Mouse (Mus musculus): ENCODE data around the gene Ptprg.

Ptprg gene

GRCm38 (mm10) chr14:11560641-11561232 is 7.4 kb downstream of the Ptprg start:
- Histone ChIP-seq H3K9me3 (ENCODE audit: low read length) (no peaks in the 10 kb centered on the region), H3K4me1 (replicated peaks; ENCODE audit: low read depth, low read length) (peaks cover 90% of the 10 kb centered on the region), H3K36me3 (ENCODE audit: insufficient read depth, low read length) (0 out of 2 replicates have a peak, but pooled peaks cover 4% of the 10 kb centered on the region), H3K27me3 (ENCODE audit: insufficient read depth, low read length) (peaks cover 12% of the 10 kb centered on the region), H3K4me3 (replicated peaks; ENCODE audit: low read length) (peak overlapping the region; percentile 37)
- no peak for TF ChIP-seq POU5F1 (IDR thresholded peaks at IDR 0.05; ENCODE audit: borderline replicate concordance, low read length)

- Histone ChIP-seq H3K36me3 (ENCODE audit: insufficient read depth, low read length) (0 out of 2 replicates have a peak, but pooled peaks cover 4% of the 10 kb centered on the region), H3K27me3 (ENCODE audit: insufficient read depth, low read length) (peaks cover 6% of the 10 kb centered on the region), H3K4me1 (replicated peaks; ENCODE audit: low read depth, low read length) (peaks cover 89% of the 10 kb centered on the region), H3K4me3 (replicated peaks; ENCODE audit: low read length) (peak overlapping the region; percentile 37), H3K9me3 (ENCODE audit: low read length) (no peaks in the 10 kb centered on the region)
- no peak for TF ChIP-seq CTCF (conservative IDR thresholded peaks at IDR 0.05; ENCODE audit: low read length)
- no peak for TF ChIP-seq POU5F1 (IDR thresholded peaks at IDR 0.05; ENCODE audit: borderline replicate concordance, low read length)
- TF ChIP-seq NANOG (IDR thresholded peaks at IDR 0.05; ENCODE audit: borderline replicate concordance, low read length) = no peak
Measured at GRCm38 (mm10) chr14:11561397-11561796, 8.1 kb downstream of the Ptprg start.

GRCm38 (mm10) chr14:11562870-11563269 is 9.5 kb downstream of the Ptprg start:
- peak; percentile 56 for TF ChIP-seq NANOG (IDR thresholded peaks at IDR 0.05; ENCODE audit: borderline replicate concordance, low read length)
- no peak for TF ChIP-seq CTCF (conservative IDR thresholded peaks at IDR 0.05; ENCODE audit: low read length)
- TF ChIP-seq POU5F1 (IDR thresholded peaks at IDR 0.05; ENCODE audit: borderline replicate concordance, low read length) = no peak
- H3K4me1 ChIP-seq (replicated peaks; ENCODE audit: low read depth, low read length) = peaks cover 85% of the 10 kb centered on the region
- H3K27me3 ChIP-seq (ENCODE audit: insufficient read depth, low read length) = no peaks in the 10 kb centered on the region
- H3K9me3 ChIP-seq (ENCODE audit: low read length) = no peaks in the 10 kb centered on the region
- no peaks in the 10 kb centered on the region for H3K36me3 ChIP-seq (ENCODE audit: insufficient read depth, low read length)
- no peak overlapping the region; the same call in 1 of the 2 replicates for H3K4me3 ChIP-seq (replicated peaks; ENCODE audit: low read length)

GRCm38 (mm10) chr14:11563656-11564055 is 10.3 kb downstream of the Ptprg start:
- no peak for TF ChIP-seq NANOG (IDR thresholded peaks at IDR 0.05; ENCODE audit: borderline replicate concordance, low read length)
- TF ChIP-seq POU5F1 (IDR thresholded peaks at IDR 0.05; ENCODE audit: borderline replicate concordance, low read length) = no peak
- TF ChIP-seq CTCF (conservative IDR thresholded peaks at IDR 0.05; ENCODE audit: low read length) = no peak
- Histone ChIP-seq H3K27me3 (ENCODE audit: insufficient read depth, low read length) (no peaks in the 10 kb centered on the region), H3K36me3 (ENCODE audit: insufficient read depth, low read length) (no peaks in the 10 kb centered on the region), H3K4me3 (replicated peaks; ENCODE audit: low read length) (no peak overlapping the region; the same call in 1 of the 2 replicates), H3K9me3 (ENCODE audit: low read length) (no peaks in the 10 kb centered on the region), H3K4me1 (replicated peaks; ENCODE audit: low read depth, low read length) (peaks cover 86% of the 10 kb centered on the region)

- Histone ChIP-seq H3K36me3 (ENCODE audit: insufficient read depth, low read length) (no peaks in the 10 kb centered on the region), H3K4me1 (replicated peaks; ENCODE audit: low read depth, low read length) (peaks cover 87% of the 10 kb centered on the region), H3K4me3 (replicated peaks; ENCODE audit: low read length) (no peak overlapping the region), H3K9me3 (ENCODE audit: low read length) (no peaks in the 10 kb centered on the region), H3K27me3 (ENCODE audit: insufficient read depth, low read length) (no peaks in the 10 kb centered on the region)
- TF ChIP-seq CTCF (conservative IDR thresholded peaks at IDR 0.05; ENCODE audit: low read length) = no peak
Measured at GRCm38 (mm10) chr14:11564456-11564855, 11.1 kb downstream of the Ptprg start.

- Histone ChIP-seq H3K4me1 (replicated peaks; ENCODE audit: low read depth, low read length) (peaks cover 81% of the 10 kb centered on the region), H3K4me3 (replicated peaks; ENCODE audit: low read length) (no peak overlapping the region), H3K36me3 (ENCODE audit: insufficient read depth, low read length) (no peaks in the 10 kb centered on the region), H3K27me3 (ENCODE audit: insufficient read depth, low read length) (no peaks in the 10 kb centered on the region), H3K9me3 (ENCODE audit: low read length) (no peaks in the 10 kb centered on the region)
- TF ChIP-seq POU5F1 (IDR thresholded peaks at IDR 0.05; ENCODE audit: borderline replicate concordance, low read length) = no peak
- TF ChIP-seq CTCF (conservative IDR thresholded peaks at IDR 0.05; ENCODE audit: low read length) = peak; percentile 41
Measured at GRCm38 (mm10) chr14:11565283-11565682, 12.0 kb downstream of the Ptprg start.

- H3K36me3 ChIP-seq (ENCODE audit: insufficient read depth, low read length) = no peaks in the 10 kb centered on the region
- H3K4me1 ChIP-seq (replicated peaks; ENCODE audit: low read depth, low read length) = peaks cover 70% of the 10 kb centered on the region
- H3K4me3 ChIP-seq (replicated peaks; ENCODE audit: low read length) = no peak overlapping the region
- no peak for TF ChIP-seq NANOG (IDR thresholded peaks at IDR 0.05; ENCODE audit: borderline replicate concordance, low read length)
- no peak for TF ChIP-seq CTCF (conservative IDR thresholded peaks at IDR 0.05; ENCODE audit: low read length)
- no peak for TF ChIP-seq POU5F1 (IDR thresholded peaks at IDR 0.05; ENCODE audit: borderline replicate concordance, low read length)
- no peaks in the 10 kb centered on the region for H3K9me3 ChIP-seq (ENCODE audit: low read length)
- H3K27me3 ChIP-seq (ENCODE audit: insufficient read depth, low read length) = no peaks in the 10 kb centered on the region
Measured at GRCm38 (mm10) chr14:11569734-11570133, 16.4 kb downstream of the Ptprg start.

GRCm38 (mm10) chr14:11571766-11572394 is 18.5 kb downstream of the Ptprg start:
- TF ChIP-seq POU5F1 (IDR thresholded peaks at IDR 0.05; ENCODE audit: borderline replicate concordance, low read length) = no peak
- peaks cover 68% of the 10 kb centered on the region for H3K4me1 ChIP-seq (replicated peaks; ENCODE audit: low read depth, low read length)
- H3K9me3 ChIP-seq (ENCODE audit: low read length) = no peaks in the 10 kb centered on the region
- H3K27me3 ChIP-seq (ENCODE audit: insufficient read depth, low read length) = no peaks in the 10 kb centered on the region
- no peaks in the 10 kb centered on the region for H3K36me3 ChIP-seq (ENCODE audit: insufficient read depth, low read length)
- H3K4me3 ChIP-seq (replicated peaks; ENCODE audit: low read length) = peak overlapping the region; percentile 7; the same call in 1 of the 2 replicates

- peaks cover 71% of the 10 kb centered on the region for H3K4me1 ChIP-seq (replicated peaks; ENCODE audit: low read depth, low read length)
- H3K4me3 ChIP-seq (replicated peaks; ENCODE audit: low read length) = peak overlapping the region; percentile 7; the same call in 1 of the 2 replicates
- TF ChIP-seq CTCF (conservative IDR thresholded peaks at IDR 0.05; ENCODE audit: low read length) (no peak), NANOG (IDR thresholded peaks at IDR 0.05; ENCODE audit: borderline replicate concordance, low read length) (no peak), POU5F1 (IDR thresholded peaks at IDR 0.05; ENCODE audit: borderline replicate concordance, low read length) (no peak)
- no peaks in the 10 kb centered on the region for H3K9me3 ChIP-seq (ENCODE audit: low read length)
- H3K27me3 ChIP-seq (ENCODE audit: insufficient read depth, low read length) = no peaks in the 10 kb centered on the region
- no peaks in the 10 kb centered on the region for H3K36me3 ChIP-seq (ENCODE audit: insufficient read depth, low read length)
Measured at GRCm38 (mm10) chr14:11572395-11572784, 19.1 kb downstream of the Ptprg start.

All from E14TG2a.4 (cell line).